Mouse (Mus musculus) thymus, adult 2 months (tissue): ENCODE results near the gene Ptar1.

Source experiments
- CTCF ChIP-seq: fragments of 200-500 bp; IDR thresholded peaks from 2 replicates; pipeline ENCODE4 v1.5.1; 2012; ENCODE audit warnings: mild to moderate bottlenecking, control low read depth, low read length, moderate library complexity, borderline replicate concordance; ENCODE audit not compliant: control insufficient read depth, poor library complexity, insufficient read depth; ENCODE audit errors: extremely low read depth
- POLR2A ChIP-seq: fragments of 200-500 bp; IDR thresholded peaks from 2 replicates; pipeline ENCODE4 v1.6.1; 2012; ENCODE audit warnings: mild to moderate bottlenecking, low read length, control low read depth, moderate library complexity; ENCODE audit not compliant: control insufficient read depth, poor library complexity, insufficient read depth; ENCODE audit errors: extremely low read depth

GRCm38 (mm10) chr19:23764051-23764450 lies 76.8 kb downstream of the Ptar1 start:
- TF ChIP-seq POLR2A (no peak), CTCF (no peak)
